Mouse (Mus musculus) kidney, postnatal 4 days (tissue): ENCODE measurements around the gene Wdr1.

Source experiments
- DNase-seq, 2 experiments: peaks; one replicate each; pipeline ENCODE4 v3.0.0; 2021; ENCODE audit warnings: mixed read lengths in 2 of 2

Wdr1 gene

GRCm38 (mm10) chr5:38493890-38494289, 69.1 kb downstream of the Wdr1 start:
- no peak for DNase-seq

GRCm38 (mm10) chr5:38491763-38492162, 71.3 kb downstream of the Wdr1 start:
- no peak for DNase-seq

GRCm38 (mm10) chr5:38489739-38490138, 73.3 kb downstream of the Wdr1 start:
- no peak for DNase-seq

GRCm38 (mm10) chr5:38488673-38489615, 74.1 kb downstream of the Wdr1 start:
- no peak for DNase-seq

GRCm38 (mm10) chr5:38488026-38488425, 75.0 kb downstream of the Wdr1 start:
- DNase-seq, result no peak

- no peak for DNase-seq
These were observed 75.8 kb downstream of the Wdr1 start for GRCm38 (mm10) chr5:38487247-38487646.

- no peak for DNase-seq
These were observed 77.1 kb downstream of the Wdr1 start for GRCm38 (mm10) chr5:38485946-38486345.

GRCm38 (mm10) chr5:38483518-38484110, 79.4 kb downstream of the Wdr1 start:
- DNase-seq, result no peak

- DNase-seq, result no peak
These were observed 82.0 kb downstream of the Wdr1 start for GRCm38 (mm10) chr5:38480822-38481707.

- DNase-seq, result peak; percentile 66 to 80
These were observed 82.9 kb downstream of the Wdr1 start for GRCm38 (mm10) chr5:38479908-38480725.

GRCm38 (mm10) chr5:38479545-38479907, 83.5 kb downstream of the Wdr1 start:
- DNase-seq, result peak in 1 of 2 experiments; percentile 18

GRCm38 (mm10) chr5:38479027-38479426, 84.0 kb downstream of the Wdr1 start:
- DNase-seq, result peak; percentile 26 to 47

GRCm38 (mm10) chr5:38477731-38478445, 85.1 kb downstream of the Wdr1 start:
- peak; percentile 61 to 66 for DNase-seq

- peak; percentile 68 to 74 for DNase-seq
These were observed 86.0 kb downstream of the Wdr1 start for GRCm38 (mm10) chr5:38476861-38477565.
